Mouse (Mus musculus): ENCODE measurements around the gene Olfr1419. TPM values are rescaled to one million over a fixed set of nuclear protein-coding genes. Genes with fewer than 3 reads are reported as not detected.
"Not testable (repeated sequence)": the region's sequence is repeated elsewhere in the genome, so short reads cannot be mapped to it uniquely, and the experiment has no call there.

Gene Olfr1419
- total RNA-seq (2012; rRNA removed), result not detected in 2 replicates

DNA sequence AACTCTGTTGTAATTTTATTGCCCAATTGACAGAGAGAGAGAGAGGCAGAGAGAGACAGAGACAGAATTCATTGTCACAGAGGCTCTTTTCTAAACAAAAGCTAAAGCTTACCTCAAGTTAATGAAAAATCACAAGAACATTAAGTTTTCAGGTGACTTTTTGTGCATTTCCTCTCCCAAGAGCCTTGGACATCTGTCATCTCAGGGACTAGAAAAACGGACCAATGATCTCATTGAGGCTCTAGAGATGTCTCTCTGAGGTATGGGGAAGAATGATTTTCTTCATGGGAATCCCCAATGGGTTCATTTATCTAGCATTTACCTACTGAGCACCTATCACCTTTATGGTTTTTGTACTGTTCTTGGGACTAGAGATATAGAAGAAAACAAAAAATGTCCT is at the start of gene Olfr1419:
Gene Olfr1419, minus strand, starts transcription at position 101 of the 400 bp plus-strand sequence.
- Histone ChIP-seq H3K36me3 (ENCODE audit: control insufficient read depth, insufficient read depth, low read length, poor library complexity, severe bottlenecking) (no peaks in the 10 kb centered on the region), H3K9ac (ENCODE audit: insufficient read depth, low read depth, low read length, poor library complexity, severe bottlenecking) (no peak within 1 kb of the TSS), H3K9me3 (ENCODE audit: control insufficient read depth, insufficient read depth, low read depth, low read length) (no peaks in the 10 kb centered on the region), H3K27ac (ENCODE audit: insufficient read depth, low read depth, low read length, poor library complexity, severe bottlenecking) (no peak within 1 kb of the TSS), H3K4me1 (ENCODE audit: control insufficient read depth in 2 of 2, insufficient read depth in 2 of 2, low read length in 2 of 2, poor library complexity in 1 of 2) (no peaks in the 10 kb centered on the region), H3K4me3 (ENCODE audit: insufficient read depth in 1 of 2, low read depth in 1 of 2, low read length in 2 of 2, poor library complexity in 1 of 2, severe bottlenecking in 1 of 2) (no peak within 1 kb of the TSS)
- TF ChIP-seq HCFC1 (IDR thresholded peaks at IDR 0.05; ENCODE audit: borderline replicate concordance, insufficient read depth, low read length) (no peak), ZC3H11A (IDR thresholded peaks at IDR 0.05; ENCODE audit: borderline replicate concordance, low read depth, low read length) (no peak), CHD2 (IDR thresholded peaks at IDR 0.05; ENCODE audit: low read depth, low read length) (no peak), MAFK (IDR thresholded peaks at IDR 0.05; ENCODE audit: insufficient read depth, low read depth, low read length) (no peak), ZNF384 (IDR thresholded peaks at IDR 0.05; ENCODE audit: low read depth, low read length) (no peak)
- DNase-seq (ENCODE audit: low read depth, low spot score), result no peak
- in situ Hi-C loops (cut with MboI; ENCODE audit: low sequenced_read_pairs in 2 of 2, unreplicated experiment in 2 of 2), result no loop called here

DNA sequence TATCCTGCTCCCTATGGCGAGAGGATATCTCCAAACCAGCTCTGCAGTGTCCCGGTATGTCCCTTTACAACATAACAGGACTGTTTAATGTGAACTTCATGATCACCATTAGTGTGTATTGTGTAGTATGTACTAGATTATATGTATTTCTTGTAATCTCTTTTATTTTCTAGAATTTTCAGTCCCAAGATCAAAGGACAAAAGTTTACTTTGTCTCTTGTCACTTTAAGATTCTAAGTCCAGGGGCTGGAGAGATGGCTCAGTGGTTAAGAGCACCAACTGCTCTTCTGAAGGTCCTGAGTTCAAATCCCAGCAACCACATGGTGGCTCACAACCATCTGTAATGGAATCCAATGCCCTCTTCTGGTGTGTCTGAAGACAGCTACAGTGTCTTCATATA is 47.6 kb upstream of the Olfr1419 start:
- DNase-seq (ENCODE audit: low read depth, low spot score); H3K27ac ChIP-seq (ENCODE audit: insufficient read depth, low read depth, low read length, poor library complexity, severe bottlenecking); H3K9me3 ChIP-seq (ENCODE audit: control insufficient read depth, insufficient read depth, low read depth, low read length); in situ Hi-C loops (cut with MboI; ENCODE audit: low sequenced_read_pairs in 2 of 2, unreplicated experiment in 2 of 2); H3K4me3 ChIP-seq (ENCODE audit: insufficient read depth in 1 of 2, low read depth in 1 of 2, low read length in 2 of 2, poor library complexity in 1 of 2, severe bottlenecking in 1 of 2); H3K9ac ChIP-seq (ENCODE audit: insufficient read depth, low read depth, low read length, poor library complexity, severe bottlenecking); H3K4me1 ChIP-seq (ENCODE audit: control insufficient read depth in 2 of 2, insufficient read depth in 2 of 2, low read length in 2 of 2, poor library complexity in 1 of 2): not testable (repeated sequence)
- peaks cover 27% of the 10 kb centered on the region for H3K36me3 ChIP-seq (ENCODE audit: control insufficient read depth, insufficient read depth, low read length, poor library complexity, severe bottlenecking)

- DNase-seq (ENCODE audit: low read depth, low spot score), result no peak
- no peak for TF ChIP-seq CHD2 (IDR thresholded peaks at IDR 0.05; ENCODE audit: low read depth, low read length)
- TF ChIP-seq MAFK (IDR thresholded peaks at IDR 0.05; ENCODE audit: insufficient read depth, low read depth, low read length), result no peak
- TF ChIP-seq ZC3H11A (IDR thresholded peaks at IDR 0.05; ENCODE audit: borderline replicate concordance, low read depth, low read length), result no peak
- TF ChIP-seq ZNF384 (IDR thresholded peaks at IDR 0.05; ENCODE audit: low read depth, low read length), result no peak
- TF ChIP-seq HCFC1 (IDR thresholded peaks at IDR 0.05; ENCODE audit: borderline replicate concordance, insufficient read depth, low read length), result no peak
- Histone ChIP-seq H3K4me1 (ENCODE audit: control insufficient read depth in 2 of 2, insufficient read depth in 2 of 2, low read length in 2 of 2, poor library complexity in 1 of 2) (no peaks in the 10 kb centered on the region), H3K4me3 (ENCODE audit: insufficient read depth in 1 of 2, low read depth in 1 of 2, low read length in 2 of 2, poor library complexity in 1 of 2, severe bottlenecking in 1 of 2) (no peak overlapping the region), H3K27ac (ENCODE audit: insufficient read depth, low read depth, low read length, poor library complexity, severe bottlenecking) (no peak overlapping the region), H3K9ac (ENCODE audit: insufficient read depth, low read depth, low read length, poor library complexity, severe bottlenecking) (no peak overlapping the region), H3K36me3 (ENCODE audit: control insufficient read depth, insufficient read depth, low read length, poor library complexity, severe bottlenecking) (peaks cover 27% of the 10 kb centered on the region), H3K9me3 (ENCODE audit: control insufficient read depth, insufficient read depth, low read depth, low read length) (no peaks in the 10 kb centered on the region)
- in situ Hi-C loops (cut with MboI; ENCODE audit: low sequenced_read_pairs in 2 of 2, unreplicated experiment in 2 of 2), result no loop called here
Observed at GRCm38 (mm10) chr19:11922068-11922467, 47.2 kb upstream of the Olfr1419 start.

GRCm38 (mm10) chr19:11915804-11916203 is 40.9 kb upstream of the Olfr1419 start:
- no peak overlapping the region for H3K27ac ChIP-seq (ENCODE audit: insufficient read depth, low read depth, low read length, poor library complexity, severe bottlenecking)
- H3K4me3 ChIP-seq (ENCODE audit: insufficient read depth in 1 of 2, low read depth in 1 of 2, low read length in 2 of 2, poor library complexity in 1 of 2, severe bottlenecking in 1 of 2), result no peak overlapping the region
- no peaks in the 10 kb centered on the region for H3K9me3 ChIP-seq (ENCODE audit: control insufficient read depth, insufficient read depth, low read depth, low read length)
- no peak for DNase-seq (ENCODE audit: low read depth, low spot score)
- in situ Hi-C loops (cut with MboI; ENCODE audit: low sequenced_read_pairs in 2 of 2, unreplicated experiment in 2 of 2), result no loop called here
- no peaks in the 10 kb centered on the region; a peak in 2 of 4 replicates for H3K4me1 ChIP-seq (ENCODE audit: control insufficient read depth in 2 of 2, insufficient read depth in 2 of 2, low read length in 2 of 2, poor library complexity in 1 of 2)
- TF ChIP-seq HCFC1 (IDR thresholded peaks at IDR 0.05; ENCODE audit: borderline replicate concordance, insufficient read depth, low read length) (no peak), ZNF384 (IDR thresholded peaks at IDR 0.05; ENCODE audit: low read depth, low read length) (no peak), MAFK (IDR thresholded peaks at IDR 0.05; ENCODE audit: insufficient read depth, low read depth, low read length) (no peak), CHD2 (IDR thresholded peaks at IDR 0.05; ENCODE audit: low read depth, low read length) (no peak), ZC3H11A (IDR thresholded peaks at IDR 0.05; ENCODE audit: borderline replicate concordance, low read depth, low read length) (no peak)
- no peak overlapping the region for H3K9ac ChIP-seq (ENCODE audit: insufficient read depth, low read depth, low read length, poor library complexity, severe bottlenecking)
- peaks cover 10% of the 10 kb centered on the region for H3K36me3 ChIP-seq (ENCODE audit: control insufficient read depth, insufficient read depth, low read length, poor library complexity, severe bottlenecking)

DNA sequence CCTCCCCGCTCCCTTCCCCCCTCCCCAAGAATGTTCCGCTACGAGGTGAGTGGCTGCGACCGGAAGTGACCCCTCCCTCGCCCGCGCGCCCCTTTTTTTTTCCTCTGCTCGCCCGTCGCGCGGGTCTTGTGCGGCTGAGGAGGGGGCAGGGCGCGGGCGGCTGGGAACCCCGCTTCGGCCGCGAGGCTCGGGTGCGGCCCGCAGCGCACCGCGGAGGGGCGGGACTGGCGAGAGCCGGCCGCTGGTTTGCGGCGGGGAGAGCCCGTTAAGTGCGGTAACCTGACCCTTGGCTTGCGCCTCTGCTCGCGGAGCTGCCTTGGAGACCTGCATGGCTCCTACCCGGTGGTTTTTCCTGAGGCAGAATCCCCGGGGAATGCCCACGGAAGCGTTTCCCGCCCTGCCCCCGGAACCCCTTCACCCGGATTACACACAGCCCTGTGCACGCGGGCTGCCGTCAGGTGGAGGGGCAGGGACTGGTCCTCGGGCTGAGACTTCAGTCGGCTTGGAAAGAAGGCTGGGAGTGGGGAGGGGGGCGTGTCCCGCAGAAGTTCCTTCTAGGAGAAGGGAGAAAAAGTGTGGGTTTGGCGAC is 37.7 kb upstream of the Olfr1419 start:
- TF ChIP-seq HCFC1 (IDR thresholded peaks at IDR 0.05; ENCODE audit: borderline replicate concordance, insufficient read depth, low read length), result no peak
- no peak for TF ChIP-seq MAFK (IDR thresholded peaks at IDR 0.05; ENCODE audit: insufficient read depth, low read depth, low read length)
- no peak for TF ChIP-seq CHD2 (IDR thresholded peaks at IDR 0.05; ENCODE audit: low read depth, low read length)
- no peak for TF ChIP-seq ZC3H11A (IDR thresholded peaks at IDR 0.05; ENCODE audit: borderline replicate concordance, low read depth, low read length)
- TF ChIP-seq ZNF384 (IDR thresholded peaks at IDR 0.05; ENCODE audit: low read depth, low read length), result peak; percentile 82
- peak; percentile 51 for DNase-seq (ENCODE audit: low read depth, low spot score)
- H3K9ac ChIP-seq (ENCODE audit: insufficient read depth, low read depth, low read length, poor library complexity, severe bottlenecking), result peak overlapping the region; percentile 90

More for the DNA sequence above, 37.7 kb upstream of the Olfr1419 start:
- peaks cover 3% of the 10 kb centered on the region for H3K36me3 ChIP-seq (ENCODE audit: control insufficient read depth, insufficient read depth, low read length, poor library complexity, severe bottlenecking)
- H3K9me3 ChIP-seq (ENCODE audit: control insufficient read depth, insufficient read depth, low read depth, low read length), result no peaks in the 10 kb centered on the region
- H3K4me1 ChIP-seq (ENCODE audit: control insufficient read depth in 2 of 2, insufficient read depth in 2 of 2, low read length in 2 of 2, poor library complexity in 1 of 2), result no peaks in the 10 kb centered on the region; a peak in 2 of 4 replicates
- H3K4me3 ChIP-seq (ENCODE audit: insufficient read depth in 1 of 2, low read depth in 1 of 2, low read length in 2 of 2, poor library complexity in 1 of 2, severe bottlenecking in 1 of 2), result peak overlapping the region; percentile 93 to 98
- peak overlapping the region; percentile 68 for H3K27ac ChIP-seq (ENCODE audit: insufficient read depth, low read depth, low read length, poor library complexity, severe bottlenecking)
- in situ Hi-C loops (cut with MboI; ENCODE audit: low sequenced_read_pairs in 2 of 2, unreplicated experiment in 2 of 2), result no loop called here

Measured in ES-E14 (cell line).